Mouse (Mus musculus) testis, adult 2 months (tissue): Measurements from ENCODE around the gene Sla2. TPM values are rescaled to one million over a fixed set of nuclear protein-coding genes. Genes with fewer than 3 reads are reported as not detected.
"Not testable (repeated sequence)": the region's sequence is repeated elsewhere in the genome, so short reads cannot be mapped to it uniquely, and the experiment has no call there.

Experiments
- H3K27ac ChIP-seq: fragments of 200-500 bp; 2 replicates; pipeline ENCODE4 v1.5.1; 2012; ENCODE audit warnings: low read depth, low read length; ENCODE audit not compliant: control insufficient read depth, insufficient read depth
- H3K27me3 ChIP-seq: fragments of 200-500 bp; 2 replicates; pipeline ENCODE4 v1.6.1; 2012; ENCODE audit warnings: mild to moderate bottlenecking, low read length, moderate library complexity; ENCODE audit not compliant: control insufficient read depth, insufficient read depth
- H3K36me3 ChIP-seq: fragments of 200-500 bp; 2 replicates; pipeline ENCODE4 v1.6.1; 2012; ENCODE audit warnings: mild to moderate bottlenecking, low read length; ENCODE audit not compliant: control insufficient read depth, insufficient read depth
- H3K4me1 ChIP-seq: fragments of 200-500 bp; 2 replicates; pipeline ENCODE4 v1.6.1; 2012; ENCODE audit warnings: low read length; ENCODE audit not compliant: control insufficient read depth, insufficient read depth
- H3K4me3 ChIP-seq: fragments of 200-500 bp; 2 replicates; pipeline ENCODE4 v1.5.1; 2012; ENCODE audit warnings: low read depth, mild to moderate bottlenecking, low read length, moderate library complexity, mixed read lengths; ENCODE audit not compliant: control insufficient read depth
- CTCF ChIP-seq: fragments of 200-500 bp; IDR thresholded peaks from 2 replicates; pipeline ENCODE4 v1.5.1; 2012; ENCODE audit warnings: low read depth, mild to moderate bottlenecking, inconsistent platforms, low read length, moderate library complexity; ENCODE audit not compliant: control insufficient read depth, insufficient read depth, insufficient replicate concordance
- POLR2A ChIP-seq: fragments of 200-500 bp; IDR thresholded peaks from 2 replicates; pipeline ENCODE4 v1.6.1; 2012; ENCODE audit warnings: low read depth, mild to moderate bottlenecking, inconsistent platforms, low read length, moderate library complexity; ENCODE audit not compliant: control insufficient read depth
- polyA plus RNA-seq: library from polyadenylated mRNA; depleted of rRNA; stranded (reverse); fragments of >200 nt; gene quantifications from 2 replicates; pipeline ENCODE4 v1.2.3, GENCODE M21; 2012; rRNA removed

Sla2 gene
- polyA plus RNA-seq, 1 experiment = 0.14 TPM

- Histone ChIP-seq H3K36me3 (no peaks in the 10 kb centered on the region), H3K27me3 (no peaks in the 10 kb centered on the region), H3K4me1 (peaks cover 25% of the 10 kb centered on the region), H3K4me3 (peak overlapping the region; percentile 87), H3K27ac (peak overlapping the region; percentile 51)
- TF ChIP-seq CTCF (no peak), POLR2A (peak; percentile 32; the same call in 1 of the 2 replicates)
Measured at GRCm38 (mm10) chr2:156841028-156841840, 45.8 kb downstream of the Sla2 start.

GRCm38 (mm10) chr2:156840301-156841027, 46.5 kb downstream of the Sla2 start:
- H3K36me3 ChIP-seq = no peaks in the 10 kb centered on the region
- H3K27me3 ChIP-seq = no peaks in the 10 kb centered on the region
- H3K4me3 ChIP-seq = peak overlapping the region; percentile 87
- no peak for TF ChIP-seq CTCF
- no peak for TF ChIP-seq POLR2A
- H3K4me1 ChIP-seq = peaks cover 25% of the 10 kb centered on the region
- H3K27ac ChIP-seq = peak overlapping the region; percentile 63

GRCm38 (mm10) chr2:156839319-156840191, 47.4 kb downstream of the Sla2 start, which contains the start of gene Tgif2:
Tgif2 (plus strand) TSS chr2:156840007.
- no peaks in the 10 kb centered on the region for H3K27me3 ChIP-seq
- peak within 1 kb of the TSS; percentile 63 for H3K27ac ChIP-seq
- no peak for TF ChIP-seq CTCF
- TF ChIP-seq POLR2A = peak; percentile 49; the same call in 1 of the 2 replicates
- H3K4me1 ChIP-seq = peaks cover 27% of the 10 kb centered on the region
- peak within 1 kb of the TSS; percentile 87 for H3K4me3 ChIP-seq
- no peaks in the 10 kb centered on the region for H3K36me3 ChIP-seq

- Histone ChIP-seq H3K27me3 (no peaks in the 10 kb centered on the region), H3K27ac (no peak overlapping the region), H3K4me3 (no peak overlapping the region), H3K4me1 (peaks cover 27% of the 10 kb centered on the region), H3K36me3 (no peaks in the 10 kb centered on the region)
- TF ChIP-seq CTCF = no peak
Measured at GRCm38 (mm10) chr2:156838839-156839238, 48.2 kb downstream of the Sla2 start.

- TF ChIP-seq POLR2A (no peak), CTCF (no peak)
- Histone ChIP-seq H3K36me3 (no peaks in the 10 kb centered on the region), H3K27me3 (no peaks in the 10 kb centered on the region), H3K4me1 (peaks cover 2% of the 10 kb centered on the region), H3K27ac (no peak overlapping the region), H3K4me3 (no peak overlapping the region)
Measured at GRCm38 (mm10) chr2:156834336-156834735, 52.7 kb downstream of the Sla2 start.

GRCm38 (mm10) chr2:156825128-156825527, 61.9 kb downstream of the Sla2 start:
- H3K27ac ChIP-seq, H3K27me3 ChIP-seq, H3K4me1 ChIP-seq, H3K36me3 ChIP-seq, H3K4me3 ChIP-seq: not testable (repeated sequence)

Other genes starting within 250 kb of the Sla2 start
- 68.0 and 106 TPM in 2 replicates for gene Myl9, start 111.8 kb downstream of the Sla2 start, polyA plus RNA-seq
- 11.0 and 12.7 TPM in 2 replicates for gene Tgif2, start 47.2 kb downstream of the Sla2 start, polyA plus RNA-seq
- 1.0 and 1.1 TPM in 2 replicates for gene 4930518I15Rik, start 29.2 kb downstream of the Sla2 start, polyA plus RNA-seq
- 73.0 and 80.2 TPM in 2 replicates for gene Rab5if, start 24.1 kb downstream of the Sla2 start, polyA plus RNA-seq
- gene Ndrg3, start 104.9 kb upstream of the Sla2 start, polyA plus RNA-seq = 344 and 368 TPM in 2 replicates
- gene Dsn1, start 120.0 kb upstream of the Sla2 start, polyA plus RNA-seq = 20.9 and 25.9 TPM in 2 replicates
- 3.3 and 4.5 TPM in 2 replicates for gene Soga1, start 192.1 kb upstream of the Sla2 start, polyA plus RNA-seq
- gene Tldc2, start 199.9 kb upstream of the Sla2 start, polyA plus RNA-seq = 0.41 TPM in 1 of 2 replicates, not detected in the other
- 5.3 and 5.4 TPM in 2 replicates for gene Samhd1, start 248.1 kb upstream of the Sla2 start, polyA plus RNA-seq